Mouse (Mus musculus) cerebellum, adult 2 months (tissue): ENCODE results near the gene Galm.

Experiments used
- CTCF ChIP-seq: fragments of 200-500 bp; IDR thresholded peaks from 2 replicates; pipeline ENCODE4 v1.5.1; 2011; ENCODE audit warnings: low read depth, mild to moderate bottlenecking, control low read depth, low read length, moderate library complexity, borderline replicate concordance; ENCODE audit not compliant: insufficient read depth
- POLR2A ChIP-seq: fragments of 200-500 bp; IDR thresholded peaks from 2 replicates; pipeline ENCODE4 v1.6.1; 2011; ENCODE audit warnings: low read length, control low read depth, borderline replicate concordance; ENCODE audit not compliant: insufficient read depth

DNA sequence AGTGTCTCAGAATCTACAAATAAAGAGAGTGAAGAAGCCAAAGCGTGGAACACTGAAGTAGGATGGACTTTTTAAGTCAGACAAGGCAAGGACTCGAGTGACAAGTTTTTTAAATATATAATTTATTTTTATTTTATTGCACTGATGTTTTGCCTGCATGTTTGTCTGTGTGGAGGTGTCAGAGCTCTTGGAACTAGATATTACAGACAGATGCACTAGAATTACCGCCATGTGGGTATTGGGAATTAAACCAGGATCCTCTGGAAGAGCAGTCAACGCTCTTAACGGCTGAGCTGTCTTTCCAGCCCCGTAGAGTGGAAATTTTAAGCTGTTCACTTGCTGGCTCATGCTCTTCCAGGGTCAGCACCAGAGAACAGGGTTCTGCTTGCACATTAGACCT is 39.1 kb downstream of the Galm start:
- TF ChIP-seq CTCF (no peak), POLR2A (no peak)
